In genomic region chr2:101882998-101883397, GRCm38 (mm10) we compare ENCODE assay signal across 9 mouse cellular contexts. TPM values are rescaled to one million over a fixed set of nuclear protein-coding genes. Genes with fewer than 3 reads are reported as not detected.
DNase-seq lines count a peak whose midpoint lies in the region; ATAC-seq and TF ChIP-seq lines count a peak whose summit lies in the region.
"Had no signal": no experiment of that assay in that cellular context is flagged by ENCODE, and none has a peak within 500 bp of the region (broad histone marks: within the 10 kb centered on the region; RNA-seq: fewer than 3 reads in every experiment).

TSS of gene Prr5l (minus strand) at chr2:101883027.

- no peak for ATAC-seq in stomach, postnatal 0 days (ENCODE audit: low FRiP score, low TSS enrichment)

- no peak for DNase-seq in cerebellum, adult 2 months
- no peak for DNase-seq in cerebellum, adult 18-20 months
- DNase-seq in layer of hippocampus, adult 8-10 months (ENCODE audit: low spot score in 2 of 2) = peak; percentile 35 to 49
- no peak for DNase-seq in layer of hippocampus, postnatal 25 days (ENCODE audit: extremely low spot score in 1 of 2, low spot score in 1 of 2)
- DNase-seq in right cerebral cortex, adult 18-20 months = peak; percentile 33
- DNase-seq in right cerebral cortex, postnatal 4 days = no peak
- DNase-seq in stomach, postnatal 0 days (ENCODE audit: low spot score) = no peak
- DNase-seq: adrenal gland, postnatal 25 days had no signal

- 10% methylated on average over 3 of the region's 3 CpGs for WGBS in cerebellum, adult 2 months
- 53% methylated on average over 3 of the region's 3 CpGs for WGBS in olfactory bulb, adult 2 months
- 42% methylated on average over 3 of the region's 3 CpGs for WGBS in stomach, postnatal 0 days

- H3K9me3 ChIP-seq in stomach, postnatal 0 days (ENCODE audit: control insufficient read depth, low read length) = no peaks in the 10 kb centered on the region

- H3K27ac ChIP-seq in cerebellum, adult 2 months (ENCODE audit: insufficient read depth, low read length) = peak within 1 kb of the TSS; percentile 73
- no peak within 1 kb of the TSS for H3K27ac ChIP-seq in olfactory bulb, adult 2 months (ENCODE audit: insufficient read depth, low read depth, low read length)
- no peak within 1 kb of the TSS for H3K27ac ChIP-seq in stomach, postnatal 0 days (replicated peaks)

- no peak for TF ChIP-seq CTCF in cerebellum, adult 2 months (IDR thresholded peaks at IDR 0.05; ENCODE audit: borderline replicate concordance, insufficient read depth, low read depth, low read length)
- no peak for TF ChIP-seq CTCF in olfactory bulb, adult 2 months (IDR thresholded peaks at IDR 0.05; ENCODE audit: insufficient read depth, low read depth, low read length)
- TF ChIP-seq CTCF in stomach, postnatal 0 days (IDR thresholded peaks at IDR 0.05; ENCODE audit: low read depth) = no peak

- H3K4me2 ChIP-seq in stomach, postnatal 0 days (replicated peaks; ENCODE audit: low read depth) = no peak within 1 kb of the TSS

- peak within 1 kb of the TSS; percentile 10 for H3K4me3 ChIP-seq in cerebellum, adult 2 months (replicated peaks; ENCODE audit: insufficient read depth, low read depth, low read length)
- H3K4me3 ChIP-seq in olfactory bulb, adult 2 months (ENCODE audit: insufficient read depth, low read depth, low read length) = no peak within 1 kb of the TSS
- H3K4me3 ChIP-seq in stomach, postnatal 0 days (ENCODE audit: low read depth, low read length) = no peak within 1 kb of the TSS

- H3K9ac ChIP-seq in stomach, postnatal 0 days (ENCODE audit: low read length) = no peak within 1 kb of the TSS

- H3K36me3 ChIP-seq in stomach, postnatal 0 days (ENCODE audit: control insufficient read depth, insufficient read depth, low read length) = no peaks in the 10 kb centered on the region

- TF ChIP-seq EP300 in stomach, postnatal 0 days (optimal IDR thresholded peaks at IDR 0.05) = no peak

- peaks cover 4% of the 10 kb centered on the region; the same call in 1 of the 2 replicates for H3K4me1 ChIP-seq in cerebellum, adult 2 months (ENCODE audit: control insufficient read depth, insufficient read depth, low read length)
- H3K4me1 ChIP-seq in olfactory bulb, adult 2 months (ENCODE audit: control insufficient read depth, insufficient read depth, low read length) = no peaks in the 10 kb centered on the region
- peaks cover 6% of the 10 kb centered on the region for H3K4me1 ChIP-seq in stomach, postnatal 0 days (replicated peaks; ENCODE audit: control insufficient read depth, insufficient read depth)

- TF ChIP-seq POLR2A in cerebellum, adult 2 months (IDR thresholded peaks at IDR 0.05; ENCODE audit: borderline replicate concordance, insufficient read depth, low read length) = no peak
- no peak for TF ChIP-seq POLR2A in olfactory bulb, adult 2 months (IDR thresholded peaks at IDR 0.05; ENCODE audit: insufficient read depth, low read depth, low read length)

- H3K27me3 ChIP-seq in cerebellum, adult 2 months (ENCODE audit: control insufficient read depth, insufficient read depth, low read length) = no peaks in the 10 kb centered on the region
- no peaks in the 10 kb centered on the region for H3K27me3 ChIP-seq in stomach, postnatal 0 days (ENCODE audit: control insufficient read depth, insufficient read depth, low read length)

RNA-seq across cellular contexts. Expression of gene Prr5l, which starts in this region (rescaled TPM):
- 28.5 and 37.8 TPM in 2 replicates for polyA plus RNA-seq in cerebellum, adult 2 months (2012; rRNA removed)
- total RNA-seq in layer of hippocampus, adult 8-10 months (2022) = 10 to 100 TPM; 11.0 to 14.6 (median 13.2) TPM
- 10 to 100 TPM in 1 of 2 experiments, 1 to 10 TPM in 1; 8.8 to 12.1 TPM for total RNA-seq in layer of hippocampus, postnatal 25 days (2021)
- not detected in 2 replicates for polyA plus RNA-seq in olfactory bulb, adult 2 months (2012; ENCODE audit: insufficient read depth, insufficient read length, low replicate concordance, missing spikeins)
- polyA plus RNA-seq in stomach, postnatal 0 days (2015; fragmentation: Nextera tagmentation; extraction: Ambion mirVana) = 3.3 and 3.8 TPM in 2 replicates

Comparison
In these comparisons a context has a peak if more than half of its experiments do, and no peak if none do; other contexts are left out.
1. DNase-seq: peak in layer of hippocampus, adult 8-10 months (2 of 2) and right cerebral cortex, adult 18-20 months (single experiment); none in cerebellum, adult 2 months (0 of 2), cerebellum, adult 18-20 months (0 of 2), layer of hippocampus, postnatal 25 days (0 of 2), right cerebral cortex, postnatal 4 days (single experiment) and stomach, postnatal 0 days (single experiment).